Mouse (Mus musculus) lung, embryonic 16.5 days (tissue): ENCODE measurements around the gene Synpo2. TPM values are rescaled to one million over a fixed set of nuclear protein-coding genes. Genes with fewer than 3 reads are reported as not detected.

Experiments
- ATAC-seq: fragments of 200-750 bp; cut with Nextera tagmentation; 2 replicates; pipeline ENCODE4 v1.8.0; 2017; ENCODE audit warnings: low read depth, mild to moderate bottlenecking, moderate library complexity
- H3K27ac ChIP-seq: fragments of 300-500 bp; sonication (generic); 2 replicates; pipeline ENCODE4 v1.5.1; 2014; ENCODE audit warnings: mild to moderate bottlenecking, control low read depth, low read length
- H3K27me3 ChIP-seq: fragments of 300-500 bp; sonication (generic); 2 replicates; pipeline ENCODE4 v1.6.1; 2014; ENCODE audit warnings: low read depth, low read length, mixed read lengths; ENCODE audit not compliant: control insufficient read depth, insufficient read depth
- H3K36me3 ChIP-seq: fragments of 300-500 bp; sonication (generic); 2 replicates; pipeline ENCODE4 v1.6.1; 2014; ENCODE audit warnings: low read length; ENCODE audit not compliant: control insufficient read depth, insufficient read depth
- H3K4me1 ChIP-seq: fragments of 300-500 bp; sonication (generic); replicated peaks from 2 replicates; pipeline ENCODE4 v1.6.1; 2014; ENCODE audit warnings: low read length, mixed read lengths; ENCODE audit not compliant: control insufficient read depth, insufficient read depth
- H3K4me2 ChIP-seq: fragments of 300-500 bp; sonication (generic); 2 replicates; pipeline ENCODE4 v1.6.1; 2014; ENCODE audit warnings: low read depth, low read length, control low read depth
- H3K4me3 ChIP-seq: fragments of 300-500 bp; sonication (generic); 2 replicates; pipeline ENCODE4 v1.5.1; 2014; ENCODE audit warnings: mild to moderate bottlenecking, low read length, control low read depth
- H3K9ac ChIP-seq: fragments of 300-500 bp; sonication (generic); 2 replicates; pipeline ENCODE4 v1.6.1; 2014; ENCODE audit warnings: low read length, control low read depth
- H3K9me3 ChIP-seq: fragments of 300-500 bp; sonication (generic); 2 replicates; pipeline ENCODE4 v1.6.1; 2016; ENCODE audit warnings: low read length; ENCODE audit not compliant: control insufficient read depth
- WGBS: fragments of 180-500 bp; shearing (Covaris S2); extraction: QIAGEN DNeasy Blood & Tissue Kit; methylation state at CpG from one replicate; pipeline ENCODE4 v1.1.7; 2014; 5-methylcytosine and 5-hydroxymethylcytosine counted together
- polyA plus RNA-seq: library from polyadenylated mRNA; unstranded; fragments of >200 nt; fragmentation: Nextera tagmentation; extraction: Ambion mirVana; gene quantifications from 2 replicates; pipeline ENCODE4 v1.2.1, GENCODE M21; 2015

Gene Synpo2
- polyA plus RNA-seq, 1 experiment from 2014 or later, result 12.1 TPM

- Histone ChIP-seq H3K9ac (no peak overlapping the region), H3K27ac (no peak overlapping the region), H3K4me3 (no peak overlapping the region), H3K36me3 (no peaks in the 10 kb centered on the region), H3K4me2 (no peak overlapping the region), H3K9me3 (no peaks in the 10 kb centered on the region), H3K27me3 (no peaks in the 10 kb centered on the region), H3K4me1 (0 out of 2 replicates have a peak, but pooled peaks cover 2% of the 10 kb centered on the region)
- 52% methylated on average over 4 of the region's 4 CpGs for WGBS
- ATAC-seq, result no peak
These were observed 72.8 kb downstream of the Synpo2 start for GRCm38 (mm10) chr3:123163192-123163523.

- Histone ChIP-seq H3K9ac (no peak overlapping the region), H3K9me3 (no peaks in the 10 kb centered on the region), H3K4me3 (no peak overlapping the region), H3K4me1 (0 out of 2 replicates have a peak, but pooled peaks cover 2% of the 10 kb centered on the region), H3K27me3 (no peaks in the 10 kb centered on the region), H3K27ac (no peak overlapping the region), H3K36me3 (no peaks in the 10 kb centered on the region), H3K4me2 (no peak overlapping the region)
- WGBS, result 44% methylated on average over 6 of the region's 6 CpGs
- no peak for ATAC-seq
These were observed 73.4 kb downstream of the Synpo2 start for GRCm38 (mm10) chr3:123162289-123163191.

GRCm38 (mm10) chr3:123160792-123161191 is 75.2 kb downstream of the Synpo2 start:
- H3K9me3 ChIP-seq, result no peaks in the 10 kb centered on the region
- H3K4me1 ChIP-seq, result 0 out of 2 replicates have a peak, but pooled peaks cover 2% of the 10 kb centered on the region

GRCm38 (mm10) chr3:123159139-123159824 is 76.7 kb downstream of the Synpo2 start:
- no peak overlapping the region for H3K27ac ChIP-seq
- peak; percentile 82 for ATAC-seq
- WGBS, result 27% methylated on average over 9 of the region's 9 CpGs

More at GRCm38 (mm10) chr3:123160792-123161191, 75.2 kb downstream of the Synpo2 start:
- Histone ChIP-seq H3K9ac (no peak overlapping the region), H3K36me3 (no peaks in the 10 kb centered on the region), H3K27ac (no peak overlapping the region), H3K4me2 (no peak overlapping the region), H3K27me3 (no peaks in the 10 kb centered on the region), H3K4me3 (no peak overlapping the region)
- WGBS, result 16% methylated on average over 4 of the region's 4 CpGs
- no peak for ATAC-seq

GRCm38 (mm10) chr3:123158579-123158978 is 77.4 kb downstream of the Synpo2 start:
- Histone ChIP-seq H3K27ac (peak overlapping the region; percentile 46; the same call in 1 of the 2 replicates), H3K9ac (no peak overlapping the region), H3K4me3 (no peak overlapping the region), H3K27me3 (no peaks in the 10 kb centered on the region), H3K4me1 (0 out of 2 replicates have a peak, but pooled peaks cover 2% of the 10 kb centered on the region), H3K4me2 (no peak overlapping the region), H3K36me3 (no peaks in the 10 kb centered on the region), H3K9me3 (no peaks in the 10 kb centered on the region)
- WGBS, result 27% methylated on average over 6 of the region's 6 CpGs
- ATAC-seq, result peak; percentile 52; the same call in 1 of the 2 replicates

More at GRCm38 (mm10) chr3:123159139-123159824, 76.7 kb downstream of the Synpo2 start:
- Histone ChIP-seq H3K36me3 (no peaks in the 10 kb centered on the region), H3K4me2 (no peak overlapping the region), H3K9ac (no peak overlapping the region), H3K4me3 (no peak overlapping the region), H3K9me3 (no peaks in the 10 kb centered on the region), H3K4me1 (0 out of 2 replicates have a peak, but pooled peaks cover 2% of the 10 kb centered on the region), H3K27me3 (no peaks in the 10 kb centered on the region)

- H3K27ac ChIP-seq, result no peak overlapping the region
- H3K4me1 ChIP-seq, result 0 out of 2 replicates have a peak, but pooled peaks cover 3% of the 10 kb centered on the region
- no peak for ATAC-seq
- H3K4me3 ChIP-seq, result no peak overlapping the region
- no peaks in the 10 kb centered on the region for H3K36me3 ChIP-seq
- no peak overlapping the region for H3K9ac ChIP-seq
- H3K4me2 ChIP-seq, result no peak overlapping the region
- no peaks in the 10 kb centered on the region for H3K9me3 ChIP-seq
- 66% methylated on average over 8 of the region's 8 CpGs for WGBS
- no peaks in the 10 kb centered on the region for H3K27me3 ChIP-seq
These were observed 82.6 kb downstream of the Synpo2 start for GRCm38 (mm10) chr3:123153337-123153736.

GRCm38 (mm10) chr3:123152911-123153310 is 83.0 kb downstream of the Synpo2 start:
- Histone ChIP-seq H3K36me3 (no peaks in the 10 kb centered on the region), H3K9me3 (no peaks in the 10 kb centered on the region), H3K4me3 (no peak overlapping the region), H3K9ac (no peak overlapping the region), H3K27ac (no peak overlapping the region), H3K27me3 (no peaks in the 10 kb centered on the region), H3K4me1 (0 out of 2 replicates have a peak, but pooled peaks cover 3% of the 10 kb centered on the region), H3K4me2 (no peak overlapping the region)
- WGBS, result 74% methylated on average over 5 of the region's 5 CpGs
- no peak for ATAC-seq

GRCm38 (mm10) chr3:123150523-123151135 is 85.3 kb downstream of the Synpo2 start:
- Histone ChIP-seq H3K4me2 (no peak overlapping the region), H3K27ac (no peak overlapping the region), H3K4me3 (no peak overlapping the region), H3K9me3 (no peaks in the 10 kb centered on the region), H3K36me3 (no peaks in the 10 kb centered on the region), H3K27me3 (no peaks in the 10 kb centered on the region), H3K9ac (no peak overlapping the region), H3K4me1 (0 out of 2 replicates have a peak, but pooled peaks cover 3% of the 10 kb centered on the region)
- WGBS, result 55% methylated on average over 8 of the region's 8 CpGs
- 0 out of 2 replicates have a peak, but pooled peaks have one; percentile 10 for ATAC-seq
